Mouse (Mus musculus) E14TG2a.4 (cell line): Measurements from ENCODE around the gene AU015836.

ENCODE experiments used
- CTCF ChIP-seq: conservative IDR thresholded peaks from 2 replicates; pipeline ENCODE4 v1.5.1; 2014; ENCODE audit warnings: low read length
- NANOG ChIP-seq: IDR thresholded peaks from 2 replicates; pipeline ENCODE4 v1.6.1; 2014; ENCODE audit warnings: borderline replicate concordance, low read length, mixed read lengths

GRCm38 (mm10) chrX:93958502-93958901 is 10.0 kb upstream of the AU015836 start:
- TF ChIP-seq CTCF (no peak), NANOG (no peak)
